Mouse (Mus musculus) brain, embryonic 14.5 days (tissue): ENCODE results near the gene Adamtsl3. TPM values are rescaled to one million over a fixed set of nuclear protein-coding genes. Genes with fewer than 3 reads are reported as not detected.

Experiments
- DNase-seq: peaks from one replicate; pipeline ENCODE4 v3.0.0-alpha.2; 2011; ENCODE audit warnings: low read depth
- CTCF ChIP-seq: fragments of 200-500 bp; IDR thresholded peaks from 2 replicates; pipeline ENCODE4 v1.5.1; 2012; ENCODE audit warnings: inconsistent platforms, mild to moderate bottlenecking, moderate library complexity, borderline replicate concordance; ENCODE audit not compliant: insufficient read depth, insufficient read length; ENCODE audit errors: extremely low read depth
- POLR2A ChIP-seq: fragments of 200-500 bp; IDR thresholded peaks from 2 replicates; pipeline ENCODE4 v1.6.1; 2012; ENCODE audit warnings: mild to moderate bottlenecking, inconsistent platforms, borderline replicate concordance; ENCODE audit not compliant: poor library complexity, insufficient read depth, insufficient read length, severe bottlenecking; ENCODE audit errors: extremely low read depth
- polyA plus RNA-seq: library from polyadenylated mRNA; depleted of rRNA; stranded (reverse); fragments of >200 nt; gene quantifications from 2 replicates; pipeline ENCODE4 v1.2.3, GENCODE M21; 2012

Gene Adamtsl3
- polyA plus RNA-seq, 1 experiment = 0.92 TPM

GRCm38 (mm10) chr7:82366056-82366455 lies 30.6 kb downstream of the Adamtsl3 start:
- TF ChIP-seq CTCF (no peak), POLR2A (no peak)
- DNase-seq = no peak

GRCm38 (mm10) chr7:82366471-82366870 lies 31.0 kb downstream of the Adamtsl3 start:
- TF ChIP-seq CTCF (no peak), POLR2A (no peak)
- DNase-seq = no peak

GRCm38 (mm10) chr7:82368047-82368446 lies 32.6 kb downstream of the Adamtsl3 start:
- no peak for DNase-seq

GRCm38 (mm10) chr7:82370132-82370531 lies 34.6 kb downstream of the Adamtsl3 start:
- TF ChIP-seq POLR2A = no peak
- no peak for TF ChIP-seq CTCF
- no peak for DNase-seq

More at GRCm38 (mm10) chr7:82368047-82368446, 32.6 kb downstream of the Adamtsl3 start:
- TF ChIP-seq CTCF (no peak), POLR2A (no peak)

GRCm38 (mm10) chr7:82371411-82371810 lies 35.9 kb downstream of the Adamtsl3 start:
- TF ChIP-seq POLR2A = no peak
- no peak for TF ChIP-seq CTCF
- no peak for DNase-seq

- no peak for DNase-seq
- TF ChIP-seq CTCF (no peak), POLR2A (no peak)
Observed at GRCm38 (mm10) chr7:82378311-82378710, 42.8 kb downstream of the Adamtsl3 start.

GRCm38 (mm10) chr7:82379765-82380164 lies 44.3 kb downstream of the Adamtsl3 start:
- DNase-seq = no peak
- TF ChIP-seq POLR2A = no peak
- TF ChIP-seq CTCF = no peak

GRCm38 (mm10) chr7:82382843-82383535 lies 47.5 kb downstream of the Adamtsl3 start:
- no peak for TF ChIP-seq CTCF
- no peak for TF ChIP-seq POLR2A
- DNase-seq = no peak

GRCm38 (mm10) chr7:82383536-82383848 lies 48.0 kb downstream of the Adamtsl3 start:
- TF ChIP-seq POLR2A = no peak
- no peak for TF ChIP-seq CTCF
- DNase-seq = peak; percentile 33

- TF ChIP-seq CTCF (no peak), POLR2A (no peak)
- DNase-seq = no peak
Observed at GRCm38 (mm10) chr7:82387121-82387520, 51.6 kb downstream of the Adamtsl3 start.

- no peak for TF ChIP-seq CTCF
- TF ChIP-seq POLR2A = no peak
- DNase-seq = peak; percentile 87
Observed at GRCm38 (mm10) chr7:82394435-82395186, 59.1 kb downstream of the Adamtsl3 start.

- peak; percentile 81 for DNase-seq
- TF ChIP-seq CTCF = no peak
- no peak for TF ChIP-seq POLR2A
Observed at GRCm38 (mm10) chr7:82395239-82395638, 59.7 kb downstream of the Adamtsl3 start.

- DNase-seq = peak; percentile 88
- TF ChIP-seq POLR2A (no peak), CTCF (no peak)
Observed at GRCm38 (mm10) chr7:82395751-82396512, 60.4 kb downstream of the Adamtsl3 start.

GRCm38 (mm10) chr7:82396869-82397268 lies 61.4 kb downstream of the Adamtsl3 start:
- TF ChIP-seq CTCF (no peak), POLR2A (no peak)
- DNase-seq = peak; percentile 67

GRCm38 (mm10) chr7:82397632-82398031 lies 62.1 kb downstream of the Adamtsl3 start:
- DNase-seq = peak; percentile 19
- TF ChIP-seq CTCF = no peak
- TF ChIP-seq POLR2A = no peak
